Mouse (Mus musculus) v-Abl transformed pro-B cells (cell line): ENCODE measurements around the gene Cic.

Experiments used
- in situ Hi-C, 2 experiments: fragments of 400-800 bp; cut with MboI; formaldehyde crosslinking; loops; one replicate each; pipeline ENCODE4 v1.15.1; 2025; ENCODE audit not compliant: unreplicated experiment in 2 of 2

The Cic gene

GRCm38 (mm10) chr7:25294960-25295722 lies 27.6 kb downstream of the Cic start:
- in situ Hi-C loops, result loop anchor here in 1 of 2 experiments (25.0 kb wide), 1 partner anchor 733 kb away; no protein-coding TSS in a partner anchor

- in situ Hi-C loops, result loop anchor here in 1 of 2 experiments (25.0 kb wide), 1 partner anchor 735 kb away; no protein-coding TSS in a partner anchor
These were observed 29.5 kb downstream of the Cic start for GRCm38 (mm10) chr7:25296945-25297453.

GRCm38 (mm10) chr7:25297454-25298325 lies 30.2 kb downstream of the Cic start, which contains the start of gene Pafah1b3:
Gene Pafah1b3, minus strand, starts transcription at chr7:25297986.
- in situ Hi-C loops, result loop anchor here in 1 of 2 experiments (25.0 kb wide), 1 partner anchor 735 kb away; no protein-coding TSS in a partner anchor

GRCm38 (mm10) chr7:25301063-25301462 lies 33.6 kb downstream of the Cic start, which contains the start of gene Prr19:
Gene Prr19, plus strand, starts transcription at chr7:25301411.
- in situ Hi-C loops, result no loop called here

GRCm38 (mm10) chr7:25303003-25303684 lies 35.6 kb downstream of the Cic start:
- in situ Hi-C loops, result no loop called here

GRCm38 (mm10) chr7:25303685-25304006 lies 36.1 kb downstream of the Cic start:
- in situ Hi-C loops, result no loop called here

- in situ Hi-C loops, result no loop called here
These were observed 38.0 kb downstream of the Cic start for GRCm38 (mm10) chr7:25305481-25305880.

GRCm38 (mm10) chr7:25305956-25306613 lies 38.6 kb downstream of the Cic start, which contains the start of gene Tmem145:
Gene Tmem145, plus strand, starts transcription at chr7:25306106.
- in situ Hi-C loops, result no loop called here

GRCm38 (mm10) chr7:25306614-25306996 lies 39.1 kb downstream of the Cic start:
- in situ Hi-C loops, result no loop called here

- in situ Hi-C loops, result no loop called here
These were observed 41.3 kb downstream of the Cic start for GRCm38 (mm10) chr7:25308702-25309318.

GRCm38 (mm10) chr7:25309425-25309824 lies 41.9 kb downstream of the Cic start:
- in situ Hi-C loops, result no loop called here

GRCm38 (mm10) chr7:25311193-25311592 lies 43.7 kb downstream of the Cic start:
- in situ Hi-C loops, result no loop called here

GRCm38 (mm10) chr7:25313325-25313724 lies 45.8 kb downstream of the Cic start:
- in situ Hi-C loops, result no loop called here

- in situ Hi-C loops, result loop anchor here (5.0 kb wide), 3 partner anchors 32 to 212 kb away; no protein-coding TSS in a partner anchor
These were observed 47.3 kb downstream of the Cic start for GRCm38 (mm10) chr7:25314606-25315305.

- in situ Hi-C loops, result loop anchor here (5.0 kb wide), 3 partner anchors 33 to 213 kb away; no protein-coding TSS in a partner anchor
These were observed 48.0 kb downstream of the Cic start for GRCm38 (mm10) chr7:25315306-25316041.

GRCm38 (mm10) chr7:25316532-25317445 lies 49.3 kb downstream of the Cic start, which contains the start of gene Megf8:
Gene Megf8, plus strand, starts transcription at chr7:25317164.
- in situ Hi-C loops, result loop anchor here (5.0 kb wide), 3 partner anchors 34 to 214 kb away; no protein-coding TSS in a partner anchor
